10 mouse cellular contexts compared by ENCODE assay signal in the genomic region with DNA sequence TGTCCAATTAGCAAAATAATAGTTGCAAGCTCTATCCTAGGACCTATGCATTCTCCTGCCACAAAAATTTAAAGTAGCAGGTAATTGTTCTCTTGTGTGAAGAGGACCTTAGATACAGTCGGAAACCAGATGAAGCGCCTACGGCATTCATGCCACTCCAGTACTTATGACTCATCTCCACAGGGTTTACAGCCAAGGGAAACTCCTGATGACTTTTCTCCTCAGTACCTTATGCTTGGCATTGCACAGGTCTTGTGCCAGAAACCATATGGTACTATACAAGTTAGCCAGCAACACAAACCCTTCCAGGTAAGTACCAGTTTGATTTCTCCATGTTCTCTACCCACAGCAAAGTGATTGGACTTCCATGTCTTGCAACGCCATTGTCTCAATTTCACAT.
"Had no signal": no experiment of that assay in that cellular context is flagged by ENCODE, and none has a peak within 500 bp of the region (broad histone marks: within the 10 kb centered on the region; RNA-seq: fewer than 3 reads in every experiment).

No protein-coding gene starts in this region.

- DNase-seq: kidney, postnatal 14 days; left cerebral cortex, postnatal 4 days; lung, adult 18-20 months; thymus, postnatal 36 days had no signal

- H3K9ac ChIP-seq: kidney, embryonic 15.5 days; limb, embryonic 13.5 days; liver, embryonic 14.5 days; midbrain, embryonic 13.5 days; neural tube, embryonic 12.5 days; stomach, embryonic 15.5 days had no signal

- H3K27me3 ChIP-seq: kidney, embryonic 15.5 days; limb, embryonic 13.5 days; midbrain, embryonic 13.5 days; neural tube, embryonic 12.5 days; stomach, embryonic 15.5 days had no signal

- ATAC-seq: midbrain, embryonic 13.5 days had no signal

- H3K36me3 ChIP-seq: kidney, embryonic 15.5 days; limb, embryonic 13.5 days; midbrain, embryonic 13.5 days; neural tube, embryonic 12.5 days; stomach, embryonic 15.5 days had no signal

- H3K4me3 ChIP-seq: kidney, embryonic 15.5 days; limb, embryonic 13.5 days; midbrain, embryonic 13.5 days; neural tube, embryonic 12.5 days; stomach, embryonic 15.5 days had no signal

- H3K4me1 ChIP-seq: kidney, embryonic 15.5 days; limb, embryonic 13.5 days; midbrain, embryonic 13.5 days; neural tube, embryonic 12.5 days; stomach, embryonic 15.5 days had no signal

- H3K4me2 ChIP-seq: kidney, embryonic 15.5 days; limb, embryonic 13.5 days; midbrain, embryonic 13.5 days; neural tube, embryonic 12.5 days; stomach, embryonic 15.5 days had no signal

- H3K27ac ChIP-seq: kidney, embryonic 15.5 days; limb, embryonic 13.5 days; liver, embryonic 14.5 days; midbrain, embryonic 13.5 days; neural tube, embryonic 12.5 days; stomach, embryonic 15.5 days had no signal

- H3K9me3 ChIP-seq: kidney, embryonic 15.5 days; limb, embryonic 13.5 days; midbrain, embryonic 13.5 days; neural tube, embryonic 12.5 days; stomach, embryonic 15.5 days had no signal
